Mouse (Mus musculus) forebrain, embryonic 15.5 days (tissue): Measurements from ENCODE around the gene Tnnt3. TPM values are rescaled to one million over a fixed set of nuclear protein-coding genes. Genes with fewer than 3 reads are reported as not detected.
A peak's percentile ranks its signal among the peaks of the same experiment; 100 is the strongest.

ENCODE experiments used
- ATAC-seq: fragments of 200-750 bp; cut with Nextera tagmentation; replicated peaks from 2 replicates; pipeline ENCODE4 v1.8.0; 2017; ENCODE audit warnings: mild to moderate bottlenecking, moderate TSS enrichment, moderate library complexity
- H3K27ac ChIP-seq: fragments of 300-500 bp; sonication (generic); replicated peaks from 2 replicates; pipeline ENCODE4 v1.5.1; 2015; ENCODE audit warnings: mild to moderate bottlenecking, inconsistent platforms
- H3K27me3 ChIP-seq: fragments of 300-500 bp; sonication (generic); 2 replicates; pipeline ENCODE4 v1.6.1; 2015; ENCODE audit warnings: inconsistent platforms
- H3K36me3 ChIP-seq: fragments of 300-500 bp; sonication (generic); 2 replicates; pipeline ENCODE4 v1.6.1; 2015; ENCODE audit warnings: mild to moderate bottlenecking, inconsistent platforms
- H3K4me1 ChIP-seq: fragments of 300-500 bp; sonication (generic); 2 replicates; pipeline ENCODE4 v1.6.1; 2015; ENCODE audit warnings: inconsistent platforms
- H3K4me2 ChIP-seq: fragments of 300-500 bp; sonication (generic); replicated peaks from 2 replicates; pipeline ENCODE4 v1.6.1; 2015; ENCODE audit warnings: mild to moderate bottlenecking, inconsistent platforms
- H3K4me3 ChIP-seq: fragments of 300-500 bp; sonication (generic); 2 replicates; pipeline ENCODE4 v1.5.1; 2015; ENCODE audit warnings: mild to moderate bottlenecking, inconsistent platforms
- H3K9ac ChIP-seq: fragments of 300-500 bp; sonication (generic); replicated peaks from 2 replicates; pipeline ENCODE4 v1.6.1; 2015; ENCODE audit warnings: mild to moderate bottlenecking, inconsistent platforms
- H3K9me3 ChIP-seq: fragments of 300-500 bp; sonication (generic); 2 replicates; pipeline ENCODE4 v1.6.1; 2016; ENCODE audit warnings: inconsistent platforms
- WGBS: fragments of 180-500 bp; shearing (Covaris S2); methylation state at CpG from one replicate; pipeline ENCODE4 v1.1.7; 2015; ENCODE audit warnings: mixed read lengths; 5-methylcytosine and 5-hydroxymethylcytosine counted together
- polyA plus RNA-seq: library from polyadenylated mRNA; unstranded; fragments of >200 nt; fragmentation: Nextera tagmentation; extraction: Ambion mirVana; gene quantifications from 2 replicates; pipeline ENCODE4 v1.2.1, GENCODE M21; 2015

Gene Tnnt3
- 0.98 TPM in 1 of 2 replicates, not detected in the other for polyA plus RNA-seq

GRCm38 (mm10) chr7:142498575-142498974, at the start of gene Tnnt3:
Gene Tnnt3 (plus strand): TSS chr7:142498836.
- no peak for ATAC-seq
- Histone ChIP-seq H3K36me3 (no peaks in the 10 kb centered on the region), H3K4me1 (no peaks in the 10 kb centered on the region)

GRCm38 (mm10) chr7:142449038-142449617, 49.5 kb upstream of the Tnnt3 start:
- Histone ChIP-seq H3K27ac (no peak overlapping the region), H3K4me2 (no peak overlapping the region), H3K9ac (no peak overlapping the region), H3K36me3 (no peaks in the 10 kb centered on the region), H3K4me3 (no peak overlapping the region), H3K9me3 (no peaks in the 10 kb centered on the region), H3K27me3 (no peaks in the 10 kb centered on the region), H3K4me1 (no peaks in the 10 kb centered on the region)
- 79% methylated on average over 6 of the region's 6 CpGs for WGBS
- ATAC-seq, result no peak

More at GRCm38 (mm10) chr7:142498575-142498974, at the start of gene Tnnt3:
- H3K27ac ChIP-seq, result no peak within 1 kb of the TSS
- H3K4me2 ChIP-seq, result no peak within 1 kb of the TSS
- no peak within 1 kb of the TSS for H3K9ac ChIP-seq
- WGBS, result 70% methylated on average over 2 of the region's 2 CpGs
- H3K9me3 ChIP-seq, result no peaks in the 10 kb centered on the region
- H3K4me3 ChIP-seq, result no peak within 1 kb of the TSS
- no peaks in the 10 kb centered on the region for H3K27me3 ChIP-seq

- no peaks in the 10 kb centered on the region for H3K27me3 ChIP-seq
- peaks cover 16% of the 10 kb centered on the region for H3K4me1 ChIP-seq
- no peaks in the 10 kb centered on the region for H3K9me3 ChIP-seq
- H3K4me3 ChIP-seq, result no peak overlapping the region
- H3K27ac ChIP-seq, result no peak overlapping the region
- no peak for ATAC-seq
- 16% methylated on average over 1 of the region's 1 CpGs for WGBS
- no peaks in the 10 kb centered on the region for H3K36me3 ChIP-seq
- H3K4me2 ChIP-seq, result no peak overlapping the region
- H3K9ac ChIP-seq, result no peak overlapping the region
Measured at GRCm38 (mm10) chr7:142454706-142455105, 43.9 kb upstream of the Tnnt3 start.

GRCm38 (mm10) chr7:142455251-142455650, 43.4 kb upstream of the Tnnt3 start:
- H3K36me3 ChIP-seq, result no peaks in the 10 kb centered on the region
- no peak for ATAC-seq
- no peaks in the 10 kb centered on the region for H3K27me3 ChIP-seq
- H3K9me3 ChIP-seq, result no peaks in the 10 kb centered on the region
- no peak overlapping the region for H3K4me2 ChIP-seq
- 43% methylated on average over 2 of the region's 2 CpGs for WGBS
- H3K4me3 ChIP-seq, result no peak overlapping the region
- H3K27ac ChIP-seq, result 0 out of 2 replicates have a peak overlapping the region, but pooled peaks have one; percentile 13
- H3K4me1 ChIP-seq, result peaks cover 16% of the 10 kb centered on the region
- H3K9ac ChIP-seq, result no peak overlapping the region

- WGBS, result 84% methylated on average over 3 of the region's 3 CpGs
- H3K4me3 ChIP-seq, result no peak overlapping the region
- no peaks in the 10 kb centered on the region for H3K36me3 ChIP-seq
- H3K4me1 ChIP-seq, result peaks cover 16% of the 10 kb centered on the region
- no peaks in the 10 kb centered on the region for H3K27me3 ChIP-seq
- no peaks in the 10 kb centered on the region for H3K9me3 ChIP-seq
- H3K4me2 ChIP-seq, result no peak overlapping the region
- peak overlapping the region; percentile 81 for H3K27ac ChIP-seq
- ATAC-seq, result peak; percentile 32; the same call in 1 of the 2 replicates
- no peak overlapping the region for H3K9ac ChIP-seq
Measured at GRCm38 (mm10) chr7:142456806-142457205, 41.8 kb upstream of the Tnnt3 start.

- 21% methylated on average over 3 of the region's 3 CpGs for WGBS
- peak; percentile 86 for ATAC-seq
- no peak overlapping the region for H3K4me3 ChIP-seq
- no peak overlapping the region for H3K9ac ChIP-seq
- H3K9me3 ChIP-seq, result no peaks in the 10 kb centered on the region
- H3K4me2 ChIP-seq, result no peak overlapping the region
- no peaks in the 10 kb centered on the region for H3K36me3 ChIP-seq
- H3K27me3 ChIP-seq, result no peaks in the 10 kb centered on the region
- H3K27ac ChIP-seq, result peak overlapping the region; percentile 81
- peaks cover 16% of the 10 kb centered on the region for H3K4me1 ChIP-seq
Measured at GRCm38 (mm10) chr7:142457227-142457811, 41.3 kb upstream of the Tnnt3 start.

GRCm38 (mm10) chr7:142458026-142458425, 40.6 kb upstream of the Tnnt3 start:
- Histone ChIP-seq H3K9ac (no peak overlapping the region), H3K9me3 (no peaks in the 10 kb centered on the region), H3K27me3 (no peaks in the 10 kb centered on the region), H3K36me3 (no peaks in the 10 kb centered on the region), H3K4me1 (peaks cover 16% of the 10 kb centered on the region), H3K4me3 (no peak overlapping the region), H3K4me2 (no peak overlapping the region), H3K27ac (peak overlapping the region; percentile 81)
- WGBS, result 40% methylated on average over 2 of the region's 2 CpGs
- ATAC-seq, result no peak

GRCm38 (mm10) chr7:142458676-142459298, 39.8 kb upstream of the Tnnt3 start:
- 91% methylated on average over 5 of the region's 5 CpGs for WGBS
- Histone ChIP-seq H3K36me3 (no peaks in the 10 kb centered on the region), H3K27me3 (no peaks in the 10 kb centered on the region), H3K4me2 (no peak overlapping the region), H3K9ac (no peak overlapping the region), H3K9me3 (no peaks in the 10 kb centered on the region), H3K27ac (no peak overlapping the region), H3K4me1 (peaks cover 16% of the 10 kb centered on the region), H3K4me3 (no peak overlapping the region)
- ATAC-seq, result no peak

- Histone ChIP-seq H3K36me3 (no peaks in the 10 kb centered on the region), H3K9me3 (no peaks in the 10 kb centered on the region), H3K27me3 (no peaks in the 10 kb centered on the region), H3K4me1 (peaks cover 16% of the 10 kb centered on the region), H3K4me2 (no peak overlapping the region), H3K4me3 (no peak overlapping the region), H3K9ac (no peak overlapping the region), H3K27ac (no peak overlapping the region)
- ATAC-seq, result no peak
- WGBS, result 91% methylated on average over 2 of the region's 2 CpGs
Measured at GRCm38 (mm10) chr7:142459299-142459691, 39.3 kb upstream of the Tnnt3 start.

GRCm38 (mm10) chr7:142460636-142461077, 38.0 kb upstream of the Tnnt3 start, which contains the start of gene Lsp1:
Gene Lsp1 (plus strand): TSS chr7:142460809.
- H3K4me1 ChIP-seq, result peaks cover 16% of the 10 kb centered on the region
- ATAC-seq, result no peak
- H3K27me3 ChIP-seq, result no peaks in the 10 kb centered on the region
- WGBS, result 93% methylated on average over 7 of the region's 7 CpGs
- no peak within 1 kb of the TSS for H3K4me3 ChIP-seq
- H3K9me3 ChIP-seq, result no peaks in the 10 kb centered on the region
- H3K9ac ChIP-seq, result no peak within 1 kb of the TSS
- H3K27ac ChIP-seq, result no peak within 1 kb of the TSS
- H3K36me3 ChIP-seq, result no peaks in the 10 kb centered on the region
- no peak within 1 kb of the TSS for H3K4me2 ChIP-seq

- H3K9ac ChIP-seq, result no peak overlapping the region
- H3K27ac ChIP-seq, result no peak overlapping the region
- 89% methylated on average over 2 of the region's 2 CpGs for WGBS
- H3K4me1 ChIP-seq, result peaks cover 16% of the 10 kb centered on the region
- no peak overlapping the region for H3K4me2 ChIP-seq
- no peak for ATAC-seq
- H3K4me3 ChIP-seq, result no peak overlapping the region
- H3K27me3 ChIP-seq, result no peaks in the 10 kb centered on the region
- H3K36me3 ChIP-seq, result no peaks in the 10 kb centered on the region
- no peaks in the 10 kb centered on the region for H3K9me3 ChIP-seq
Measured at GRCm38 (mm10) chr7:142461446-142461845, 37.2 kb upstream of the Tnnt3 start.

- 82% methylated on average over 6 of the region's 6 CpGs for WGBS
- H3K4me1 ChIP-seq, result peaks cover 10% of the 10 kb centered on the region
- H3K9ac ChIP-seq, result no peak overlapping the region
- H3K4me2 ChIP-seq, result no peak overlapping the region
- no peak overlapping the region for H3K4me3 ChIP-seq
- no peak overlapping the region for H3K27ac ChIP-seq
- no peaks in the 10 kb centered on the region for H3K27me3 ChIP-seq
- H3K36me3 ChIP-seq, result no peaks in the 10 kb centered on the region
- H3K9me3 ChIP-seq, result no peaks in the 10 kb centered on the region
- ATAC-seq, result no peak
Measured at GRCm38 (mm10) chr7:142462190-142462589, 36.4 kb upstream of the Tnnt3 start.
